Mouse (Mus musculus): ENCODE measurements at regions not wholly inside any gene's neighbourhood (a gene's known extent, or its start where the extent isn't known, plus 50 kb on each side); places are given as distances from the start of the nearest gene placed in this dataset.

- DNase-seq (ENCODE audit: low spot score in 2 of 2) = no peak
- intact Hi-C loops (cut with DNase I) = loop anchor here (2.0 kb wide), 1 partner anchor 15 kb away; no protein-coding TSS in a partner anchor
These were observed 55.6 kb downstream of the Irf2bp2 start for GRCm38 (mm10) chr8:126538136-126538535.

DNA sequence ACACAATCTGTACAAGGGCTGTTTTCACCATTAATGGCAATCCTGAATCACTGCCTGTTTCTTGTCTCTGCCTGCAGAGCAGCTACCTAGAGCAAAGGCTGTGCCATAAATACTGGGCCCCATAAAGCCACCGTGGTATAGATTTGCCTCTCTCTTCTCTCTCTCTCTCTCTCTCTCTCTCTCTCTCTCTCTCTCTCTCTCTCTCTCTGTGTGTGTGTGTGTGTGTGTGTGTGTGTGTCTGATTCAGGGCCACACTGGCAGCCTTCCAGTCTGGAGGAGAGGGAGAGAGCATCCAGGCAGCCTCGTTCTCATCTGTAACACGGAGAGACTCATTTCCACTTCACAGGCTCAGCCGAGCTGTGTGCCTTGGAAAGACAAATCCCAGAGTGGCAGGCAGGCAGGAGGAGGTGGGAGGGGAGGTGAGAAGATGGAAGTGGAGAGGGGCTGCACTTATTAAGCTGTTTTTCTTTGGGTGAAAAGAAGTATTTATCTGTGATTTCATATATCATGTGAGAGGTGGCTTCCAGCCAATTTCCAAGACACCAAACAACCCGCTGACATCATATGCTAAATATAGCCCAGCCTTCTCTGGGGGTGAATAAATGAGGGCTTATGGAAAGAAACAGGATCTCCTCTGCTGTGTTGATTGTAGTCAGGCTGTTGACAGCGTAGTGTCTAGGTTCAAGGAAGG is 56.7 kb downstream of the Irf2bp2 start:
- peak; percentile 82 to 86 for DNase-seq (ENCODE audit: low spot score in 2 of 2)
- intact Hi-C loops (cut with DNase I) = loop anchor here (2.0 kb wide), 1 partner anchor 48 kb away; no protein-coding TSS in a partner anchor

DNA sequence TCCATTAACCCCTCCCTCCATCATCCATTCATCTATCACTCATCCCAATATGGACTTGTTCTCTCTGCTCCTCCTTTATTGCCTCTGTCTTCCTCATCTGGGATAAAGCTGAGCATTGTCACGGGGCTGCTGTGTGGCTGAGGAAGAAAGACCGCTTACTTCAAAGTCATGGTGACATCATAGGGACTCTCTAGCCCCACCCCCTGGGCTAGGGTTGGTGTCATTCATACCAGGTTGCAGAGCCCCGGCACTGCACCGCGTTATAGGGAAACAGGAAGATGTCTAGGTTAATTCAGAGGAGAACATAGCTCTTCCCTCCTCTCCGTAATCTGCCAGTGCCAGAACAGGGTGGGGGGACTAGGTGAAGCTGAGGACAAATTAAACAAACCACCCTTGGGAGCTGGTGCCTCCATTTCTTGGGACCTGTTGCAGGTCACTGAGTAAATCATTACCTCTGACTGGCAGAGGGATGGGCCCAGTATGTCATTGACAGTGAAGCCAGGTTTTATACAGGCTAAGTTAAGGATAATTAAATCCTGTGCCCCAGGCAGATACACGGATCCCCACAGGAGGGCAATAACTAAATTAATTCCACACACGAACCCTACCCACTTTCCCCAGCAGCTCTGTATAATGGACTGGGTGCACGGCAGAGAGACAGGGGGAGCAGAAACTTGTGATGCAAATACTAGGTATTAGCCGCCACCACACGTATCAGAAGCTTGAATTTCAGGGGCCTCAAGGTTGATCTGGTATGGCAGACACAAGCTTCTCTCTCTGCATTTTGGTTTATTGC is 57.5 kb downstream of the Irf2bp2 start:
- intact Hi-C loops (cut with DNase I) = loop anchor here (2.0 kb wide), 1 partner anchor 48 kb away; no protein-coding TSS in a partner anchor
- no peak for DNase-seq (ENCODE audit: low spot score in 2 of 2)

DNA sequence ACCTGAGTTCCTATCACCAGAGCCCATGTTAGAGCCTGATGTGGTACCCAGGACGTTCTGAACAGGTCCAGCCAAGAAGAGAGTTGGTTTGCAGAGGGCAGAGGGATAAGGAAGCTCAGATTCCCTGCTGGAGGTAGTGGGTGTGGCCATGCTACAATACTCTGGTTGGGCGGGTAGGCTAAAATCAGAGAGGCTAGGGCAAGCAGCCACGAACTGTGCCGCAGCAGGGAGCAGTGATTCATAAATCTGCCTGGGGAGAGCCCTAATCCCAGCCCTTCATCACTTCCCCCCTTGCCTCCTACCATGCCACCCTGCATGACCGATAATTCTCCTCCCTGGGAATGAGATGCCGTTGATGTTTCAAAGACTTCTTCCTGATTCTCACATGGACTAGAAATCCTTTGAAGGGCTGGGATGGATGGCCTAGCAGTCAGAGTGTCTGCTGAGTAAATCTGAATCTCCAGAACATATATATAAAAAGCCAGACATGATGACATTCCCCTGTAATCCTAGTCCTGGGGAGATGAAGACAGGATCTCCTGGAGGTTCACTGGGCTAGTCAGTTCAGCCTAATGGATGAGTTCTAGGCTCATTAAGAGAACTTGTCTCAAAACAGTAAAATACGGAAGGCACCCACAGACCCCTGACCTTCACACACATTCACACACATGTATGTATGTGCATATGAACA is 57.6 kb upstream of the Tarbp1 start:
- intact Hi-C loops (cut with DNase I) = no loop called here
- no peak for DNase-seq (ENCODE audit: low spot score in 2 of 2)

GRCm38 (mm10) chr8:126531459-126531858 is 56.6 kb upstream of the Tarbp1 start:
- DNase-seq (ENCODE audit: low spot score in 2 of 2) = no peak
- intact Hi-C loops (cut with DNase I) = no loop called here

GRCm38 (mm10) chr8:126529409-126529808 is 54.5 kb upstream of the Tarbp1 start:
- intact Hi-C loops (cut with DNase I) = no loop called here
- no peak for DNase-seq (ENCODE audit: low spot score in 2 of 2)

- DNase-seq (ENCODE audit: low spot score in 2 of 2) = peak; percentile 64 to 66
- intact Hi-C loops (cut with DNase I) = no loop called here
These were observed 53.7 kb upstream of the Tarbp1 start for GRCm38 (mm10) chr8:126528434-126529080.

- DNase-seq (ENCODE audit: low spot score in 2 of 2) = peak; percentile 30 to 49
- intact Hi-C loops (cut with DNase I) = no loop called here
These were observed 52.2 kb upstream of the Tarbp1 start for GRCm38 (mm10) chr8:126526864-126527571.

- intact Hi-C loops (cut with DNase I) = no loop called here
- no peak for DNase-seq (ENCODE audit: low spot score in 2 of 2)
These were observed 50.7 kb upstream of the Tarbp1 start for GRCm38 (mm10) chr8:126525575-126525974.
